Mouse (Mus musculus): Measurements from ENCODE around the gene Lmf1.

- no peak for TF ChIP-seq POLR2A (IDR thresholded peaks at IDR 0.05; ENCODE audit: low read depth, low read length)
- no peak for TF ChIP-seq CTCF (IDR thresholded peaks at IDR 0.05; ENCODE audit: borderline replicate concordance, insufficient read depth, low read length)
These were observed 17.5 kb upstream of the Lmf1 start for GRCm38 (mm10) chr17:25561223-25562028.

Measured in embryonic fibroblast, embryonic 13.5 days (primary cell).